Mouse (Mus musculus): Measurements from ENCODE around the gene Sox9. TPM values are rescaled to one million over a fixed set of nuclear protein-coding genes. Genes with fewer than 3 reads are reported as not detected.
A peak's percentile ranks its signal among the peaks of the same experiment; 100 is the strongest.

Sox9 gene
- total RNA-seq, 2 experiments from 2014 or later = 1.0 to 1.2 TPM

GRCm38 (mm10) chr11:112798831-112799382 is 16.9 kb downstream of the Sox9 start:
- peak; percentile 9 to 18 for DNase-seq

GRCm38 (mm10) chr11:112801189-112801818 is 19.3 kb downstream of the Sox9 start:
- no peak for DNase-seq

GRCm38 (mm10) chr11:112807838-112808506 is 25.9 kb downstream of the Sox9 start:
- DNase-seq = no peak

GRCm38 (mm10) chr11:112810447-112811151 is 28.6 kb downstream of the Sox9 start:
- DNase-seq = no peak

DNA sequence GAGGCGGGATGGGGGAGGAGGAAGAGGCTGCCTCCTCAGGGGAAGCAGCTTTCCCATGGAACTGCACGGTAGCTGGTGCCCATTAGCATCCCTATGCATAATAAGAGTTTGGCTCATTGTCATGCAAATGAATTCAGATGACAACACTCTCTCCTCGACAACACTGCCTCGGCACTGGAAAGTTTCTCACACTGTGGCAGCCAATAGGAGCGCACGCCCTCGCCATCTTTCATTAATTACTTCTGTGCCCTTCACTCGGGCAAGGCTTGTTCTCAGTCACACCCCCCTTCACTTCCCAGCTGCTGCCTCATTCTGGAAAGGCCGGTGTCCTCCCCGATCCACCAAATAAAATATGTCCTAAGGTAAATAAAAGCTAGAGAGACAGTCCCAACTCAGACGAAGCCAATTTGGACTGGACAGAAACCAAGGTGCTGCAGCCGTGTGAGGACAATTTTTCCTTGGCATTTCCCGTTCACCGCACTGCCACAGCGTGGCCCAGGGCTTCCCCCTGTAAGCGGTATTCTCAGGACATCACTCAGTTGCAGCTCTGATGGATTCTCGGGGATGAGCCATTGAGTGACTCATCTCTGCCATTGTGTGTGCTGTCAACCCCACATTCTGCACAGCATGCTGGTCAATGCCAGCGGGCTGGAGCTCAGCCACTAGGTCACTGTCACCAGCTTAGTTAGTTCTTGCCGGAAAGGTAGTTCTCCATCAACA is 29.3 kb downstream of the Sox9 start:
- DNase-seq = no peak

- DNase-seq = no peak
These were observed 36.0 kb downstream of the Sox9 start for GRCm38 (mm10) chr11:112817829-112818650.

DNA sequence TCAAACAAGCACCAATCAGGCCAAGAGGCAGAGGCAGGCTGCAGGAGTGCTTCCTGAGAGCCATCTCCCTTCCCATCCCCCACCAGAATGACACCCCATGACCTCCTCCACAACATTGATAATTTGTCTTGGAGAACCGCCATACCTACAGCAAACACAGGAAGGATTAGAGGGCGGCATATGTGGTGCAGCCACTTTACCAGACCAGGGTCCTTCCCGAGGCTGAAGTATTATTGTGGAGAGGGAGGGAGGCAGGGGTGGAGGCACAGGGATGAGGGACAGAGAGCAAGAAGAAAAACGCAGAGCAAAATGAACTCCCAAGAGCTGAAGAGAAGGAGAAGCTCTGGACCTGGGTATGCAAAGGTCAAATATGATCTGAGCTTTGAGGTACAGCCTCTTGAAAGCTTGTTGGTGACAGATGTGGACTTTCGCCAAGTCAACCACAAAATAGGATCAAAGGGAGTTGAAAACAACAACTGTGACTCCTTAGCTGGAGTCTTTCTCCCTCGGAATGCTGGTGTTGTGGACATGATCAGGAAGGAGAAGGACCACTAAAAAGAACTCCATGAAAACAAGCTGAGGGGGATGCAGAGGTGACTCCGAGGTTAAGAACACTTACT is 36.7 kb downstream of the Sox9 start:
- DNase-seq = no peak

GRCm38 (mm10) chr11:112821536-112821935 is 39.5 kb downstream of the Sox9 start:
- DNase-seq = no peak

- DNase-seq = peak in 1 of 2 experiments; percentile 13
These were observed 42.1 kb downstream of the Sox9 start for GRCm38 (mm10) chr11:112824146-112824545.

DNA sequence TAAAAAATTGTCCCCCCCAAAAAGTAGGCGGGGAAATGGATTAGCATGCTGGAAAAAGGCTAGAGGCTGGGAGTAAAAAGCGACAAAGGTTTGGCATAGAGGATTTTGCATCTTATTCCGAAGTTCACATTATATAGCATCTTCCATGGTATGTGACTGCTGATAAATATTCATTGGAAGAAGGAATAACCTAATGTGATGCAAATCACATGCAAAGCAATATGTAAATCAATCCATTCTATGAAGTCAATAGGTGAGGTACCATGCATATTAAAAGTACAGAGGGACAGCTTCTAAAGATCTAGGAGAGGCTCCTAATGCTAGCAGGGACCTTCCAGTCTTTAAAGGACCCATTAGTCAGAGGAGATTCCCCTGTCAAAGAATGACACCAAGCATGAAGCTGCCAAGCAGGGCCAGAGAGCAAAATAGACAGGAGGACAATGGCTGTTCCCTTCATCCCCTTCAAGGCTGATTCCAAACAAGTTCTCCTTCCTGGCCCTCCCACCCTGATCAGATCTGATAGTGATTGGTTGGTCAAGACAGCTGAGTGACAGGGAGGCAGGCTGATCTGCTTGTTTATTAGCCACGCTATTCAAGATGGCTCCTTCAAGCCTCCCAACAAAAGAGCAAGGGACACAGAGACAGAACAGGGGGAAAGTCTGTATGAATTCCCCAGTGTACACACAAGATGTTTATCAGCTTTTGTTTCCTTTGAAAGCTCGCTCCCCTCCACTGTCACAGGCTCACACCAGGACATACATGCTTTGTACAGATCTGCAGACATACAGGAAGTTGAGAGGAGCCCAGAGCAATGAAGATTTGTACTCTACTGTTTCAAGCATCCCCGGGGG is 44.4 kb downstream of the Sox9 start:
- DNase-seq = no peak

DNA sequence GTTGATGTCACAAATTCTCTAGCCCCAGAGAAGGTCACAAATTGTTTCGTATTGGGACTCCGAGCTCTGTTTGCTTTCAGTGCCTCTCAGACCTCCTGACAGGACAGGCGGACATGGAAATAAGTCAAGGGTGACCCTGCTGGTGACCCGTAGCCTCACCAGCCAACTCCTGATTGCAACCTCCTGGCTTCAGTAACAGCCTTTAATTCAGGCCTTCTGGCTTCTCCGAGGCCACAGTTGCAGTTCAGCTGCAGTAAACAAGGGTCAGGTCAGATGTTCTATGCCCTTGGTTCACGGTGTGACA is 45.0 kb downstream of the Sox9 start:
- DNase-seq = peak in 1 of 2 experiments; percentile 6

DNA sequence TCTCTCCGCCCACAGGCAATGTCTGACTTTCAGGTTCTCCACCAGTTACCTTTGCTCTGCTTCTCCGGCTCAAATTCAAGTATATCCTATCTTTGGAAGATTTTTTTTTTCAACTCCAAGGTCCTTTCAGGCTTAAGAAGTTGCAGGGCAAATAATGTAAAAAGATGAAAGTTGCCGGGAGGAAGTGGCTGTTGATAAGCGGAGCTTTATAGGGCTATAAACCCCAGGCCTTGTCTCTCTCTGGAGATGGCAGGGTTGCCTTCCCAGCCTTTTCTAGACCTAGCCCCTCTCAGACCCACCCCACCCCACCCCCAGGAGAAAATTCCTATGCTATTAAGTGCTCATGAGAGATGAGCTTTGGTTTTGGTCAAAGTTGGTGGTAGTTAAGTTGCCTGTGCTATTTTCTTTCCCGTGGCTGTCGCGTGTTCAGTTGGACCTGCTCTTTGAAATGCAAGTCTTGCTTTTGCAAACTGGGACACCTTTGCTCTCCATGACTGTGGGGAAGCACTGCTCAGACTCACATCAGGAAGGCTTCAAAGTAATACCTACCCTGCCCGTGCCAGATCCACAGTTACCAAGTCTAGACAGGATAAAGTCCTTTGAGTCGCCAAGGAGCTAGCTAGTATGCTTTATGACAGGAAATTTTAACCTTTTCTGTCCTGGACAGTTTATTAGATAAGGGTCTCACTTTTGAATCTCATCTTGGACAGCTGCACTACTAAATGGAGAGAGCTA is 46.7 kb downstream of the Sox9 start:
- no peak for DNase-seq

DNA sequence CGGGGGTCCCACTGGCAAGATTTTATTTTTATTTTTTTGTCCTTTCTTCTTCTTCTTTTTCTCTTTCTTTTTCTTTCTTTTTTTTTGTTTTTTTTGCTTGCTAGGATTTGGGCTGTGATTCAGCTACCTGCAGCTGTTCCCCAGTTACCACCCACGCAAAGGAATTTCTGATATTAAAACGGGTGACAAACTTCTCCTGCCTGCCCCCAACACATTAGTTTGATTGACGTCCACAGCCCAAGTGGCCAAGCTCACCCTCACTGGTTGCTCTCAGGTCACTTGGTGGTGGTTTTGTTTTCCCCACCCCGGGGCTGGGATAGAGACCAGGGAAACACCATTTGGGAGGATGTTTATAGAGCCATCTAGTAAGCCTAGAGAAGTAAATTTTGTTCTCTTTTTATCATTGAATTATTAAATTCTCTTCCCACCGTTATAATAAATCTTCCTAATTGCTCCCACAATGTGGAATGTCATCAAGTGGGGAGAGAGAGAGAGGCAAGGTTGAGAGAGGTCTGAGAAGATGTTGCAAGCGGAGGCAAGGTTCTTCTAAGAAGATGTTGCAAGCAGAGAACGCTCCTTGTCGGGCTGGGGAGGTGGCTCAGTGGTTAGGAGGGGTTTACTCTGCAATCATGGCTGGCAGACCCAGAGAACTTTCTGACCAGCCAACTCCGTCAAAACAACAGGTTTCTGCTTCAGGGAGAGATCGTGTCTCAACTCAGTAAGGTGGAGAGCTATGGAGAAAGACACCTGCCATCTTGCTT is 52.4 kb downstream of the Sox9 start:
- peak in 1 of 2 experiments; percentile 30 for DNase-seq

DNA sequence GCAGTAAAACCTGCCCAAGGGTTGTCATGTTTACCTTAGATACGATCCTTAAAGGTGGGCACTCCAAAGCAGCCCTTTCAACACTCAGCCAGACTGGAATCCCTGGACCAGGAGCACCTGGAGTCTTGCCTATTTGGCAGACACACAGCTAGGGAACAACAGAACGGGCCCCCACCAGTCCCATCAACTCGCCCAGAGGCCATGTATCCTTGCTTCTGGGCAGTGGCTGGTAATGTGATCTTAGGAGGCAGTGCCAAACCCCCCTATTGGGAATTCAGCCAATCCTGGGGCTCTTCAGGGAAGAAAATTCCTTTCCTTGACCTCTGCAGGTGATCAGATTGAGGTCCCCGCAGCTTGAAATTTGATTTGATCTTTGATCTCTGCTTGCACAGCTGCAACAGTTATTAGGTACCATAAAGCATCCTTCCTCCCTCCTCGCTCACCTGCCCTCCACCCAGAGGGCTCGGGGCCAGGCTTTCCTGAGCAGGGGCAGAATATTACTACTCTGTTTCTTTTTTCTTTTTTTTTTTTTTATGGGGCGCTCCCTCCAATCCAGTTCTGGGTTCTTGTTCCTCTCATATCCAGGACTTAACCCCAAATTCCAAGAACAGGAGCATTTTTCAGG is 53.6 kb downstream of the Sox9 start:
- no peak for DNase-seq
